Mouse (Mus musculus) MEL (cell line): ENCODE measurements around the gene Lcmt1. TPM values are rescaled to one million over a fixed set of nuclear protein-coding genes. Genes with fewer than 3 reads are reported as not detected.

Experiments
- DNase-seq: peaks from one replicate; pipeline ENCODE4 v3.0.0; 2011; ENCODE audit warnings: low read depth, low spot score
- H3K27ac ChIP-seq: 2 replicates; pipeline ENCODE4 v1.5.1; 2012; ENCODE audit warnings: low read depth, mild to moderate bottlenecking, control low read depth, low read length, moderate library complexity; ENCODE audit not compliant: control insufficient read depth
- H3K27me3 ChIP-seq, 2 experiments: fragments of 150-350 bp in 1 of 2; sonication (generic) in 1 of 2; 2 replicates each; pipeline ENCODE4 v1.6.1; 2012; ENCODE audit warnings: low read length in 2 of 2, mild to moderate bottlenecking in 2 of 2, improper control_type of control experiment in 1 of 2, moderate library complexity in 1 of 2; ENCODE audit not compliant: insufficient read depth in 2 of 2, control insufficient read depth in 1 of 2
- H3K36me3 ChIP-seq, 2 experiments: 2 replicates each; pipeline ENCODE4 v1.6.1; 2012 to 2014; ENCODE audit warnings: low read length in 2 of 2, improper control_type of control experiment in 1 of 2, inconsistent platforms in 1 of 2, mild to moderate bottlenecking in 1 of 2; ENCODE audit not compliant: insufficient read depth in 2 of 2, control insufficient read depth in 1 of 2
- H3K4me1 ChIP-seq, 2 experiments: fragments of 150-350 bp in 1 of 2; sonication (generic) in 1 of 2; 2 replicates each; pipeline ENCODE4 v1.6.1; 2012; ENCODE audit warnings: low read length in 2 of 2, improper control_type of control experiment in 1 of 2, mild to moderate bottlenecking in 1 of 2; ENCODE audit not compliant: insufficient read depth in 2 of 2, control insufficient read depth in 1 of 2
- H3K4me3 ChIP-seq, 2 experiments: fragments of 150-350 bp in 1 of 2; sonication (generic) in 1 of 2; 2 replicates each; pipeline ENCODE4 v1.5.1; 2012; ENCODE audit warnings: low read depth in 2 of 2, low read length in 2 of 2, mild to moderate bottlenecking in 2 of 2, moderate library complexity in 2 of 2, control low read depth in 1 of 2, improper control_type of control experiment in 1 of 2; ENCODE audit not compliant: control insufficient read depth in 1 of 2, insufficient read depth in 1 of 2
- H3K79me2 ChIP-seq: 2 replicates; pipeline ENCODE4 v1.6.1; 2012; ENCODE audit warnings: mild to moderate bottlenecking, low read length, moderate library complexity; ENCODE audit not compliant: control insufficient read depth, poor library complexity, insufficient read depth
- H3K9ac ChIP-seq: 2 replicates; pipeline ENCODE4 v1.6.1; 2012; ENCODE audit warnings: low read depth, mild to moderate bottlenecking, control low read depth, low read length, moderate library complexity; ENCODE audit not compliant: control insufficient read depth, poor library complexity, severe bottlenecking
- H3K9me3 ChIP-seq: fragments of 150-350 bp; sonication (generic); replicated peaks from 2 replicates; pipeline ENCODE4 v1.6.1; 2012; ENCODE audit warnings: mild to moderate bottlenecking, low read length, improper control_type of control experiment, moderate library complexity; ENCODE audit not compliant: insufficient read depth
- BHLHE40 ChIP-seq: IDR thresholded peaks from 2 replicates; pipeline ENCODE4 v1.6.1; 2012; ENCODE audit warnings: low read depth, mild to moderate bottlenecking, inconsistent platforms, low read length, improper control_type of control experiment, borderline replicate concordance
- CHD1 ChIP-seq: IDR thresholded peaks from 2 replicates; pipeline ENCODE4 v1.6.1; 2012; ENCODE audit warnings: low read depth, mild to moderate bottlenecking, inconsistent platforms, low read length, improper control_type of control experiment
- CTCF ChIP-seq, 3 experiments: IDR thresholded peaks in 2 of 3; conservative IDR thresholded peaks in 1 of 3; 2 replicates each; pipeline ENCODE4 v1.5.1; 2011 to 2012; ENCODE audit warnings: low read length in 3 of 3, low read depth in 2 of 3, mild to moderate bottlenecking in 2 of 3, improper control_type of control experiment in 1 of 3, inconsistent platforms in 1 of 3, mixed read lengths in 1 of 3, moderate library complexity in 1 of 3; ENCODE audit not compliant: control insufficient read depth in 1 of 3, insufficient read depth in 1 of 3, poor library complexity in 1 of 3, severe bottlenecking in 1 of 3
- E2F4 ChIP-seq: IDR thresholded peaks from 2 replicates; pipeline ENCODE4 v1.6.1; 2011; ENCODE audit warnings: low read depth, low read length, improper control_type of control experiment, borderline replicate concordance
- ELF1 ChIP-seq: IDR thresholded peaks from 2 replicates; pipeline ENCODE4 v1.6.1; 2014; ENCODE audit warnings: low read depth, mild to moderate bottlenecking, inconsistent platforms, low read length, improper control_type of control experiment, moderate library complexity
- EP300 ChIP-seq, 2 experiments: IDR thresholded peaks; 2 replicates each; pipeline ENCODE4 v1.6.1; 2011; ENCODE audit warnings: improper control_type of control experiment in 2 of 2, low read length in 2 of 2, low read depth in 1 of 2, mild to moderate bottlenecking in 1 of 2
- ETS1 ChIP-seq: IDR thresholded peaks from 2 replicates; pipeline ENCODE4 v1.6.1; 2012; ENCODE audit warnings: low read depth, mild to moderate bottlenecking, inconsistent platforms, low read length, improper control_type of control experiment, moderate library complexity
- GABPA ChIP-seq: IDR thresholded peaks from 2 replicates; pipeline ENCODE4 v1.6.1; 2012; ENCODE audit warnings: low read depth, mild to moderate bottlenecking, inconsistent platforms, low read length, improper control_type of control experiment, moderate library complexity
- GATA1 ChIP-seq: IDR thresholded peaks from 2 replicates; pipeline ENCODE4 v1.6.1; 2011; ENCODE audit warnings: low read depth, low read length, improper control_type of control experiment
- HCFC1 ChIP-seq: IDR thresholded peaks from 2 replicates; pipeline ENCODE4 v1.6.1; 2012; ENCODE audit warnings: low read depth, mild to moderate bottlenecking, inconsistent platforms, low read length, improper control_type of control experiment, moderate library complexity
- KAT2A ChIP-seq: conservative IDR thresholded peaks from 2 replicates; pipeline ENCODE4 v1.6.1; 2012; ENCODE audit warnings: low read depth, low read length, improper control_type of control experiment, inconsistent platforms
- MAFK ChIP-seq: IDR thresholded peaks from 2 replicates; pipeline ENCODE4 v1.6.1; 2011; ENCODE audit warnings: low read depth, mild to moderate bottlenecking, low read length, improper control_type of control experiment, borderline replicate concordance
- MAZ ChIP-seq: IDR thresholded peaks from 2 replicates; pipeline ENCODE4 v1.6.1; 2012; ENCODE audit warnings: low read depth, mild to moderate bottlenecking, inconsistent platforms, low read length, improper control_type of control experiment
- MXI1 ChIP-seq: IDR thresholded peaks from 2 replicates; pipeline ENCODE4 v1.6.1; 2011; ENCODE audit warnings: mild to moderate bottlenecking, low read depth, low read length, improper control_type of control experiment
- MYB ChIP-seq: IDR thresholded peaks from 2 replicates; pipeline ENCODE4 v1.6.1; 2011; ENCODE audit warnings: mild to moderate bottlenecking, low read depth, low read length, improper control_type of control experiment
- MYC ChIP-seq: IDR thresholded peaks from 2 replicates; pipeline ENCODE4 v1.6.1; 2011; ENCODE audit warnings: low read depth, mild to moderate bottlenecking, low read length, improper control_type of control experiment, moderate library complexity
- NELFE ChIP-seq: IDR thresholded peaks from 2 replicates; pipeline ENCODE4 v1.6.1; 2011; ENCODE audit warnings: low read depth, low read length, improper control_type of control experiment
- NRF1 ChIP-seq: IDR thresholded peaks from 2 replicates; pipeline ENCODE4 v1.6.1; 2014; ENCODE audit warnings: low read depth, mild to moderate bottlenecking, inconsistent platforms, low read length, improper control_type of control experiment, moderate library complexity; ENCODE audit not compliant: poor library complexity, insufficient read depth, severe bottlenecking
- POLR2AphosphoS2 ChIP-seq: IDR thresholded peaks from 2 replicates; pipeline ENCODE4 v1.6.1; 2011; ENCODE audit warnings: low read length, improper control_type of control experiment
- POLR2AphosphoS5 ChIP-seq: IDR thresholded peaks from 2 replicates; pipeline ENCODE4 v1.6.1; 2012; ENCODE audit warnings: low read depth, borderline replicate concordance, mild to moderate bottlenecking, inconsistent platforms, low read length, moderate library complexity, mixed read lengths
- RAD21 ChIP-seq: IDR thresholded peaks from 2 replicates; pipeline ENCODE4 v1.6.1; 2011; ENCODE audit warnings: mild to moderate bottlenecking, low read depth, low read length, improper control_type of control experiment
- RCOR1 ChIP-seq: IDR thresholded peaks from 2 replicates; pipeline ENCODE4 v1.6.1; 2012; ENCODE audit warnings: low read depth, mild to moderate bottlenecking, inconsistent platforms, low read length, improper control_type of control experiment
- SIN3A ChIP-seq: IDR thresholded peaks from 2 replicates; pipeline ENCODE4 v1.6.1; 2012; ENCODE audit warnings: low read length, improper control_type of control experiment, inconsistent platforms
- SMC3 ChIP-seq: IDR thresholded peaks from 2 replicates; pipeline ENCODE4 v1.6.1; 2011; ENCODE audit warnings: low read depth, low read length, improper control_type of control experiment
- TAL1 ChIP-seq: IDR thresholded peaks from 2 replicates; pipeline ENCODE4 v1.6.1; 2012; ENCODE audit warnings: mild to moderate bottlenecking, inconsistent platforms, low read length, moderate library complexity, mixed read lengths
- TBP ChIP-seq: IDR thresholded peaks from 2 replicates; pipeline ENCODE4 v1.8.0; 2011; ENCODE audit warnings: low read depth, low read length, improper control_type of control experiment
- TCF12 ChIP-seq: IDR thresholded peaks from 2 replicates; pipeline ENCODE4 v1.6.1; 2014; ENCODE audit warnings: low read depth, mild to moderate bottlenecking, inconsistent platforms, low read length, improper control_type of control experiment, moderate library complexity
- USF1 ChIP-seq: IDR thresholded peaks from 2 replicates; pipeline ENCODE4 v1.6.1; 2014; ENCODE audit warnings: low read depth, mild to moderate bottlenecking, inconsistent platforms, low read length, improper control_type of control experiment, moderate library complexity
- USF2 ChIP-seq, 2 experiments: IDR thresholded peaks; 2 replicates each; pipeline ENCODE4 v1.6.1; 2011 to 2012; ENCODE audit warnings: improper control_type of control experiment in 2 of 2, low read length in 2 of 2, borderline replicate concordance in 1 of 2, inconsistent platforms in 1 of 2, low read depth in 1 of 2, mild to moderate bottlenecking in 1 of 2; ENCODE audit not compliant: insufficient read depth in 1 of 2
- ZC3H11A ChIP-seq: IDR thresholded peaks from 2 replicates; pipeline ENCODE4 v1.6.1; 2012; ENCODE audit warnings: low read depth, mild to moderate bottlenecking, inconsistent platforms, low read length, improper control_type of control experiment
- polyA plus RNA-seq, 2 experiments: library from polyadenylated mRNA; stranded (reverse) in 1 of 2; unstranded in 1 of 2; fragments of >175 nt in 1 of 2; fragments of >200 nt in 1 of 2; gene quantifications; 2 replicates each; pipeline versions ENCODE4 v1.2.1 to v1.2.4; 2012; ENCODE audit warnings: low replicate concordance in 2 of 2, low read depth in 1 of 2; ENCODE audit not compliant: insufficient read length in 2 of 2, insufficient read depth in 1 of 2, missing spikeins in 1 of 2
- total RNA-seq: library from RNA; depleted of rRNA; stranded (reverse); fragments of 300-350 nt; gene quantifications from 2 replicates; pipeline ENCODE4 v1.2.3, GENCODE M21; 2012

Lcmt1 gene
- total and polyA plus RNA-seq, 3 experiments: 44.4 to 51.7 TPM; not detected in 1

- peak; percentile 7 for DNase-seq
- Histone ChIP-seq H3K4me3 (no peak overlapping the region), H3K79me2 (no peaks in the 10 kb centered on the region), H3K36me3 (peaks cover 0 to 34% of the 10 kb centered on the region in 2 experiments; a peak in 2 of 4 replicates), H3K9me3 (no peaks in the 10 kb centered on the region), H3K9ac (no peak overlapping the region), H3K27ac (no peak overlapping the region), H3K4me1 (peaks cover 7 to 44% of the 10 kb centered on the region in 2 experiments), H3K27me3 (no peaks in the 10 kb centered on the region)
- no peak for TF ChIP-seq MXI1
- TF ChIP-seq MYC: no peak
- no peak for TF ChIP-seq RAD21
- TF ChIP-seq TBP: no peak
- no peak for TF ChIP-seq SIN3A
- TF ChIP-seq NRF1: no peak
- TF ChIP-seq POLR2AphosphoS2: no peak
- TF ChIP-seq GATA1: no peak
- TF ChIP-seq MAFK: no peak
- TF ChIP-seq E2F4: no peak
- no peak for TF ChIP-seq CHD1
- no peak for TF ChIP-seq ELF1
- TF ChIP-seq MAZ: no peak
- TF ChIP-seq CTCF (IDR thresholded peaks at IDR 0.05 in 2 of 3, conservative IDR thresholded peaks at IDR 0.05 in 1 of 3; ENCODE audit: control insufficient read depth in 1 of 3, insufficient read depth in 1 of 3, low read depth in 2 of 3, low read length in 3 of 3, poor library complexity in 1 of 3, severe bottlenecking in 1 of 3): no peak
- no peak for TF ChIP-seq BHLHE40
Measured at GRCm38 (mm10) chr7:123461316-123461715, 91.7 kb downstream of the Lcmt1 start.

GRCm38 (mm10) chr7:123462070-123462501 lies 92.5 kb downstream of the Lcmt1 start, which contains the start of gene Aqp8:
Gene Aqp8, plus strand, starts transcription at chr7:123462291.
- H3K79me2 ChIP-seq: no peaks in the 10 kb centered on the region
- no peak within 1 kb of the TSS for H3K4me3 ChIP-seq
- H3K4me1 ChIP-seq: peaks cover 7 to 44% of the 10 kb centered on the region in 2 experiments
- H3K27me3 ChIP-seq: no peaks in the 10 kb centered on the region
- 0 out of 2 replicates have a peak within 1 kb of the TSS, but pooled peaks have one; percentile 20 for H3K27ac ChIP-seq
- H3K36me3 ChIP-seq: peaks cover 0 to 34% of the 10 kb centered on the region in 2 experiments; a peak in 2 of 4 replicates
- DNase-seq: peak; percentile 94
- peak within 1 kb of the TSS; percentile 32; the same call in 1 of the 2 replicates for H3K9ac ChIP-seq
- no peaks in the 10 kb centered on the region for H3K9me3 ChIP-seq
- TF ChIP-seq TBP (no peak), GATA1 (peak; percentile 89), SMC3 (0 out of 2 replicates have a peak, but pooled peaks have one; percentile 27), CHD1 (no peak), TCF12 (peak; percentile 84), USF2 (IDR thresholded peaks at IDR 0.05; ENCODE audit: borderline replicate concordance in 1 of 2, insufficient read depth in 1 of 2, low read depth in 1 of 2, low read length in 2 of 2) (peak in 1 of 2 experiments; percentile 57; a peak in 1 of 4 replicates), MYB (no peak), TAL1 (peak; percentile 87), POLR2AphosphoS5 (no peak), KAT2A (no peak), USF1 (peak; percentile 92), BHLHE40 (peak; percentile 74; the same call in 1 of the 2 replicates), RCOR1 (peak; percentile 89), SIN3A (peak; percentile 89), ZC3H11A (no peak), MYC (peak; percentile 93), ETS1 (peak; percentile 70; the same call in 1 of the 2 replicates), NELFE (no peak), HCFC1 (0 out of 2 replicates have a peak, but pooled peaks have one; percentile 16), GABPA (no peak), POLR2AphosphoS2 (no peak), RAD21 (peak; percentile 9; the same call in 1 of the 2 replicates), EP300 (IDR thresholded peaks at IDR 0.05; ENCODE audit: low read depth in 1 of 2, low read length in 2 of 2) (peak; percentile 89 to 90), MXI1 (peak; percentile 93), NRF1 (no peak)
